Mouse (Mus musculus) heart, embryonic 10.5 days (tissue): ENCODE data around the gene Cdk14. TPM values are rescaled to one million over a fixed set of nuclear protein-coding genes. Genes with fewer than 3 reads are reported as not detected.

Experiments used
- DNase-seq: peaks from one replicate; pipeline ENCODE4 v3.0.0-alpha.2; 2017; ENCODE audit warnings: low spot score
- H3K27ac ChIP-seq: fragments of 300-500 bp; sonication (generic); 2 replicates; pipeline ENCODE4 v1.5.1; 2016; ENCODE audit warnings: mild to moderate bottlenecking
- H3K27me3 ChIP-seq: fragments of 300-500 bp; sonication (generic); 2 replicates; pipeline ENCODE4 v1.6.1; 2016; ENCODE audit warnings: mild to moderate bottlenecking; ENCODE audit not compliant: poor library complexity, insufficient read depth, severe bottlenecking
- H3K36me3 ChIP-seq: fragments of 300-500 bp; sonication (generic); 2 replicates; pipeline ENCODE4 v1.6.1; 2016; ENCODE audit warnings: mild to moderate bottlenecking, moderate library complexity
- H3K4me1 ChIP-seq: fragments of 300-500 bp; sonication (generic); 2 replicates; pipeline ENCODE4 v1.6.1; 2016; ENCODE audit warnings: mild to moderate bottlenecking
- H3K4me3 ChIP-seq: fragments of 300-500 bp; sonication (generic); 2 replicates; pipeline ENCODE4 v1.5.1; 2016; ENCODE audit warnings: mild to moderate bottlenecking, moderate library complexity
- H3K9me3 ChIP-seq: fragments of 300-500 bp; sonication (generic); 2 replicates; pipeline ENCODE4 v1.6.1; 2016; ENCODE audit warnings: mild to moderate bottlenecking, moderate library complexity
- WGBS: fragments of 180-500 bp; shearing (Covaris S2); methylation state at CpG from one replicate; pipeline ENCODE4 v1.1.7; 2016; 5-methylcytosine and 5-hydroxymethylcytosine counted together
- polyA plus RNA-seq: library from polyadenylated mRNA; unstranded; fragments of >200 nt; fragmentation: Nextera tagmentation; extraction: Ambion mirVana; gene quantifications from 2 replicates; pipeline ENCODE4 v1.2.1, GENCODE M21; 2016

Gene Cdk14
- polyA plus RNA-seq, 1 experiment from 2014 or later = 17.7 TPM

- H3K9me3 ChIP-seq = no peaks in the 10 kb centered on the region
- no peaks in the 10 kb centered on the region for H3K36me3 ChIP-seq
- WGBS = 91% methylated on average over 4 of the region's 4 CpGs
- no peaks in the 10 kb centered on the region for H3K27me3 ChIP-seq
- H3K4me3 ChIP-seq = no peak overlapping the region
- DNase-seq = no peak
- H3K4me1 ChIP-seq = no peaks in the 10 kb centered on the region
- H3K27ac ChIP-seq = no peak overlapping the region
These were observed 378.6 kb downstream of the Cdk14 start for GRCm38 (mm10) chr5:5041480-5041879.

DNA sequence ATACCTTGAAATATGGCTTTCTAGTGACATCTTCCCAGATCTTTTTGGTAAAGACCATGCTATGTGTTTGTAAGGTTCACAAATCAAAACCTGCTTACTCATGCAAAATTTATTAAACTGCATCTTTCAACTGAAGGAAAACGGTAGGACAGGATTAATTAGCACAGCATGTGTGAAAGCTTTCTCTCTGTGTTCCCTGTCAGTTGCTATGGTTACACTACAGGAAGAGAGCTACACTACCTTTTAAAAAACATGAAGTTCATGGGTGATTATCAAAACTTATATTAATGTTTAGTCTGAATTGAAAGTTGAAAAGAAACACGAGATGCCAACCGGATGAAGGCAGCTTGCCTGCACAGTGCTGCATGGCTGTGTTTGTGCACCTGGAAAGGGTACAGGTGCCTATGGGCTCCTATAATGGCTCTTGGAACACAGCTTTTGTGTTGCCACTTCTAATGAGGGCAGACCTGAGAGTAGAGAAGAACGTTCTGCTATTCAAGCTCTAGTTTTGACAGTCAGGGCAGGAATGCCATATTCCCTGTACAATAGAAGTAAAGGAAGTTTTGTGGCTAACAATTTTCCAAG lies 380.3 kb downstream of the Cdk14 start:
- DNase-seq = no peak
- no peaks in the 10 kb centered on the region for H3K9me3 ChIP-seq

DNA sequence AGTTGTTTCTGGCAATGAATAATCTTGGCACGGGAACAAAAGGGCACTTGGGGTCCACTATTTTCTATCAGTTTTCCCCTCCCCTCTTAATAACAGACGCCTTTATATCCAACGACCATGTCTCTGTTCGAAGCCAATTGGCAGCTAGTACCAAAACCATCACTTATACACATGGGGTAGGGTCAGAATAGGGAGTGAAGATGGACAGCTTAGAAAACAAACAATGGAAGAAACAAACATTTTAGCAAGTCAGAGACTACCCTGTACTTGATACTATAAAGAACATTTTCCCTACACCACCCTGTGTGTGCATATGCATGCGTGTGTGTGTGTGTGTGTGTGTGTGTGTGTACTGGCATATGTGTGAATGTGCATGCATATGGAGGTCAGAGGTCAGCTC lies 386.7 kb downstream of the Cdk14 start:
- Histone ChIP-seq H3K9me3 (no peaks in the 10 kb centered on the region), H3K27me3 (no peaks in the 10 kb centered on the region), H3K4me1 (no peaks in the 10 kb centered on the region), H3K4me3 (no peak overlapping the region), H3K27ac (no peak overlapping the region), H3K36me3 (no peaks in the 10 kb centered on the region)
- no peak for DNase-seq
- WGBS = 85% methylated on average over 5 of the region's 5 CpGs

More for the DNA sequence above, 380.3 kb downstream of the Cdk14 start:
- H3K4me1 ChIP-seq = no peaks in the 10 kb centered on the region
- WGBS = 73% methylated on average over 4 of the region's 4 CpGs
- H3K27me3 ChIP-seq = no peaks in the 10 kb centered on the region
- no peaks in the 10 kb centered on the region for H3K36me3 ChIP-seq
- no peak overlapping the region for H3K27ac ChIP-seq
- H3K4me3 ChIP-seq = no peak overlapping the region

GRCm38 (mm10) chr5:5032847-5033246 lies 387.3 kb downstream of the Cdk14 start:
- no peak for DNase-seq
- Histone ChIP-seq H3K36me3 (no peaks in the 10 kb centered on the region), H3K4me3 (no peak overlapping the region), H3K27me3 (no peaks in the 10 kb centered on the region), H3K27ac (no peak overlapping the region), H3K9me3 (no peaks in the 10 kb centered on the region), H3K4me1 (no peaks in the 10 kb centered on the region)
- WGBS = 69% methylated on average over 6 of the region's 6 CpGs

- 72% methylated on average over 11 of the region's 11 CpGs for WGBS
- no peak overlapping the region for H3K4me3 ChIP-seq
- no peak for DNase-seq
These were observed 387.7 kb downstream of the Cdk14 start for GRCm38 (mm10) chr5:5032446-5032845.

GRCm38 (mm10) chr5:5030431-5030830 lies 389.7 kb downstream of the Cdk14 start:
- WGBS = 82% methylated on average over 2 of the region's 2 CpGs

More at GRCm38 (mm10) chr5:5032446-5032845, 387.7 kb downstream of the Cdk14 start:
- no peaks in the 10 kb centered on the region for H3K4me1 ChIP-seq
- H3K9me3 ChIP-seq = no peaks in the 10 kb centered on the region
- no peaks in the 10 kb centered on the region for H3K27me3 ChIP-seq
- H3K27ac ChIP-seq = no peak overlapping the region
- H3K36me3 ChIP-seq = no peaks in the 10 kb centered on the region

DNA sequence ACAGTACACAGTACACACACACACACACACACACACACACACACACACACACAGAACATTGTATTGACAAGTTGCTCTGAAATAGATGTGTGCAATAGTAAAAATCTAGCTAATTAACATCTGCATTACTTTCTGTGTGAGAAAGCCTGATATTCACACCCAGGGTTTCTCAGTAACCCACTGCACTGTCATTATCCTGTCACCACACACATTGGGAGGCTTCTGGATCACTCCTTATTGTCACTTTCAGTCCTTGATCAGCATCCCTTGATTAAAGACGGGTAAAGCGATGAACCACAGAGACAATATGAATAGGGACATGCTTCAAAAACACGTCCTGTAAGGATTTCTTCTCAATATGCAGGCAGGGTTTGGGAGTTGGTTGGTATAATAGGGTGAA lies 401.2 kb downstream of the Cdk14 start:
- no peak for DNase-seq
- Histone ChIP-seq H3K9me3 (no peaks in the 10 kb centered on the region), H3K36me3 (no peaks in the 10 kb centered on the region), H3K27ac (no peak overlapping the region), H3K27me3 (no peaks in the 10 kb centered on the region), H3K4me1 (no peaks in the 10 kb centered on the region; the same call in 1 of the 2 replicates), H3K4me3 (no peak overlapping the region)
- 92% methylated on average over 3 of the region's 3 CpGs for WGBS

More at GRCm38 (mm10) chr5:5030431-5030830, 389.7 kb downstream of the Cdk14 start:
- H3K27ac ChIP-seq = no peak overlapping the region
- H3K36me3 ChIP-seq = no peaks in the 10 kb centered on the region
- H3K4me3 ChIP-seq = no peak overlapping the region
- no peak for DNase-seq
- H3K27me3 ChIP-seq = no peaks in the 10 kb centered on the region
- H3K9me3 ChIP-seq = no peaks in the 10 kb centered on the region
- H3K4me1 ChIP-seq = no peaks in the 10 kb centered on the region

GRCm38 (mm10) chr5:5018242-5018641 lies 401.9 kb downstream of the Cdk14 start:
- Histone ChIP-seq H3K27me3 (no peaks in the 10 kb centered on the region), H3K36me3 (no peaks in the 10 kb centered on the region), H3K4me1 (no peaks in the 10 kb centered on the region; the same call in 1 of the 2 replicates), H3K4me3 (no peak overlapping the region), H3K9me3 (no peaks in the 10 kb centered on the region), H3K27ac (no peak overlapping the region)
- 81% methylated on average over 2 of the region's 2 CpGs for WGBS
- DNase-seq = no peak

GRCm38 (mm10) chr5:5013783-5014182 lies 406.3 kb downstream of the Cdk14 start:
- Histone ChIP-seq H3K4me3 (no peak overlapping the region), H3K27ac (no peak overlapping the region), H3K27me3 (peaks cover 7% of the 10 kb centered on the region; the same call in 1 of the 2 replicates), H3K36me3 (peaks cover 4% of the 10 kb centered on the region; the same call in 1 of the 2 replicates), H3K4me1 (no peaks in the 10 kb centered on the region; the same call in 1 of the 2 replicates), H3K9me3 (no peaks in the 10 kb centered on the region)
- DNase-seq = no peak
- WGBS = 82% methylated on average over 3 of the region's 3 CpGs

- H3K9me3 ChIP-seq = no peaks in the 10 kb centered on the region
- DNase-seq = no peak
- H3K4me3 ChIP-seq = no peak overlapping the region
- no peaks in the 10 kb centered on the region; the same call in 1 of the 2 replicates for H3K4me1 ChIP-seq
- peaks cover 4% of the 10 kb centered on the region; the same call in 1 of the 2 replicates for H3K36me3 ChIP-seq
- 74% methylated on average over 7 of the region's 7 CpGs for WGBS
- H3K27me3 ChIP-seq = peaks cover 7% of the 10 kb centered on the region; the same call in 1 of the 2 replicates
- H3K27ac ChIP-seq = no peak overlapping the region
These were observed 407.4 kb downstream of the Cdk14 start for GRCm38 (mm10) chr5:5012521-5013346.

GRCm38 (mm10) chr5:5008153-5008745 lies 411.9 kb downstream of the Cdk14 start:
- Histone ChIP-seq H3K9me3 (no peaks in the 10 kb centered on the region), H3K27ac (no peak overlapping the region), H3K36me3 (peaks cover 4% of the 10 kb centered on the region; the same call in 1 of the 2 replicates), H3K27me3 (peaks cover 7% of the 10 kb centered on the region; the same call in 1 of the 2 replicates), H3K4me3 (no peak overlapping the region), H3K4me1 (no peaks in the 10 kb centered on the region)
- 87% methylated on average over 4 of the region's 4 CpGs for WGBS
- DNase-seq = no peak

DNA sequence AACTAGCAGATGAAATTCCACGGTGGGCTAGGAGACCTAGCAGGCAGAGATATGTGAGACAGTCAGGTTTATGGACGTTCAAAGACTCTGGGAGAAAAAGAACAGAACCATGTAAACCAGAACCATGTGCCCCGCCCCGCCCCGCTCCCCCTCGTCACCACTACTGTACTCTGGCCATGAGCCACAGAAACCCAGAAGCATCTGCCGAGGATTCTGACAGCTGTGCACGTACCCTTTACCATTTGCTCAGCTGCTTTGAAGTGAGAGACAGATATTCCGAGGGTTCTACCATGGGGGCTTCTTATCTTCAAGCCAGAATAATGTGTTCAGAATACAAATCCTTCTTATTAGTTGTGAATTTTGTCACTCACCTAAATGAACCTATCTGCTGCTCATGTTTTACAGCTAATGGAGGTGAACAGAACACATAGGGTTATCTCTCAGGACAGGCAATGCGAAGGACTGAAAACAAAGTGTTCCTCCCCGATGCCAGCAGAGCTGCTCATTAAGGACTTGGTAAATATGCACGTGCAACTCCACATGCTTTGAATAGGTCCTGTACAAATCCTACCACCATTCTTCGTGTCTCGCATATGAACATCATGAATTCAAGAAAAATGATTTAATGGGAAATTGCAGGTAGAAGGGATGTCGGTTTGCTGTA lies 412.5 kb downstream of the Cdk14 start:
- Histone ChIP-seq H3K27me3 (peaks cover 7% of the 10 kb centered on the region; the same call in 1 of the 2 replicates), H3K27ac (no peak overlapping the region), H3K4me1 (no peaks in the 10 kb centered on the region), H3K9me3 (no peaks in the 10 kb centered on the region), H3K36me3 (peaks cover 4% of the 10 kb centered on the region; the same call in 1 of the 2 replicates), H3K4me3 (no peak overlapping the region)
- DNase-seq = no peak
- WGBS = 86% methylated on average over 15 of the region's 15 CpGs
